Mouse (Mus musculus) mouse trophoblast stem cell (cell line): ENCODE data around the gene Gal3st1.
"Not testable (repeated sequence)": the region's sequence is repeated elsewhere in the genome, so short reads cannot be mapped to it uniquely, and the experiment has no call there.

Experiments used
- in situ Hi-C, 2 experiments: fragments of 300-500 bp; cut with MseI, MboI; formaldehyde crosslinking; loops; 2 replicates in 1 of 2; 3 replicates in 1 of 2; pipeline ENCODE4 v1.15.1; 2025

The Gal3st1 gene

GRCm38 (mm10) chr11:3982275-3983209 is 894 bp upstream of the Gal3st1 start:
- in situ Hi-C loops, result no loop called here

- in situ Hi-C loops, result no loop called here
Observed at GRCm38 (mm10) chr11:3983863-3984745, 668 bp downstream of the Gal3st1 start.

DNA sequence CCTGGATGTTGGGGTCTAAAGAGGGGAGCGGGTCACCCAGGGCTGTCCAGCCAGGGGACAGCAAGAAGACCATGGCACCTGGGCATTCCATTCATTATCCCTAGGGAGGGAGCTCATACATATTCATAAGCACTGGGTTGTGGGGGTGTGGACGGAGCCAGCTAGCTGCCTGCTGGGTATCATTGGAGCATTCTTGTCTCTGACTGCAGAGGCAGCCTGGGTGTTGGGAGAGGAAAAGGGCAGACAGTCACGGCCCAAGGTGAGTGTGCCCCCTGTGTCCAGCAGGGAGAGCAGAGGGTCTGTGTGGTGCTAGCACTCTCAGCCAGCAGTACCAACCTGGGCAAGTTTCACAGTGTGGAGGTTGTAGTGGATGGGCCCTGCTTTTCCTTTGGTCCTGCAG is 6.3 kb downstream of the Gal3st1 start:
- in situ Hi-C loops, result no loop called here

DNA sequence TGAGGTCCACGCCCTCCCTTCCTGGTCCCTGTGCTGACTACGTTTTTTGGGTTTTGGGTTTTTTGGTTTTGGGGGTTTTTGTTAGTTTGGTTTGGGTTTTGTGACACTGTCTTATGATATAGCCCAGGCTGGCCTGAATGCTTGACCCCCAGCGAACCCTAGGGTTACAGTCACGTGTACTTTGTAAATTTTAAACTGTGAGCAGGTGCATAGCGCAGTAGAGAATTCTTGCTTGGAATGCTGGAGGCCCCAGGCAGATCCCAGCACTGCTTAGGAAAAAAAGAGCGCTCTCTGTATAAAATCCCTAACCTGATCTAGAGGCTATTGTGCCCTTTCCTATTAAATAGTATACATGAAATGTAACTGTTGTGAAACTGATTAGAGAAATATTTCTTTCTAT is 9.7 kb downstream of the Gal3st1 start:
- in situ Hi-C loops, result no loop called here

- in situ Hi-C loops, result no loop called here
Observed at GRCm38 (mm10) chr11:3993914-3994313, 10.5 kb downstream of the Gal3st1 start.

GRCm38 (mm10) chr11:3995511-3995910 is 12.1 kb downstream of the Gal3st1 start:
- in situ Hi-C loops, result no loop called here

- in situ Hi-C loops, result no loop called here
Observed at GRCm38 (mm10) chr11:3996840-3997239, 13.4 kb downstream of the Gal3st1 start.

- in situ Hi-C loops, result no loop called here
Observed at GRCm38 (mm10) chr11:3997978-3998720, 14.7 kb downstream of the Gal3st1 start.

DNA sequence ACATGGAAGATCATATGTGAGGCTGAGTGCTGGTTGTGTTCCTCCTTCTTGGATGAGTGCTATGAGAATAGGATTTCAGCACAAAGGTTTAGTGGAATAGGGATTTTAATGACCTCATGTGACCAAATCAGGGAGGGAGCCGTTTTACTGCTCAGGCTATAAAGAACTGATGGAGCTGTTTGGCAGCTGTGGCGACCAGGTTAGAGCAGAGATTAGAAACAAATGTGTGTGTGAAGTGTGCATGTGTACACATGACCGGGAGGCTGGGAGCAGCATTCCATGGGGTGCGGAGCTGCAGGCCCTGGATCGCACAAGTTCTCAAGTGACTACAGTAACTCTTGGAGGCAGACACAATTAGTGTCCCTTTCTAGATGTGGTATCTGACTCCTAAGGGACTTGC is 16.1 kb downstream of the Gal3st1 start:
- in situ Hi-C loops, result no loop called here

GRCm38 (mm10) chr11:4001603-4002002 is 18.2 kb downstream of the Gal3st1 start:
- in situ Hi-C loops, result no loop called here

DNA sequence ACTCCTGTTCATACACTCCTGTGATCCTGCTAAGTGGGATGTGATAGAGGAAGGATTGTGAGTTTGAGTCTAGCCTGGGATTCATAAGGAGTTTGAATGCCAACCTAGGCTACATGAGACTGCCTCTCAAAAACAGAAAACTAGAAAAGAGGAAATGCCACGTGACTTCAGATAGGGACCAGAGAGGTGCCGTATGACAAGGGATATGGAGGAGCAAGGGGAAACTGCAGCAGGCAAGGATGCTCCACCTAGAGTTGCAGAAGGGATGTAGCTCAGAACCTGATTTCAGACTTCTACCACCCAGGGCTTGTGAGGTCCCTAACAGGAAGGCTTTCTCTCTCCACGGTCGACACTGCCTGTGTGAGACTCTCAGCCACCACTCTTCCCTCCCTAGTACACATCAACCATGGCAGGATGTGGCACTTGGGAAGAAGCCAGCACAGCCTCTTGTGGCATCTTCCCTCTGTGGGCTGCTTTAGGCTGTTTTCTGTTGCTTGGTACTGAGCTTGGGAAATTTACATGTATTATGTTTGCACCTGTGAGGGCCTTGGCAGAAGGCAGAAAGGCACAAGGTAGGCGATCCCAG is 21.9 kb downstream of the Gal3st1 start:
- in situ Hi-C loops, result no loop called here

DNA sequence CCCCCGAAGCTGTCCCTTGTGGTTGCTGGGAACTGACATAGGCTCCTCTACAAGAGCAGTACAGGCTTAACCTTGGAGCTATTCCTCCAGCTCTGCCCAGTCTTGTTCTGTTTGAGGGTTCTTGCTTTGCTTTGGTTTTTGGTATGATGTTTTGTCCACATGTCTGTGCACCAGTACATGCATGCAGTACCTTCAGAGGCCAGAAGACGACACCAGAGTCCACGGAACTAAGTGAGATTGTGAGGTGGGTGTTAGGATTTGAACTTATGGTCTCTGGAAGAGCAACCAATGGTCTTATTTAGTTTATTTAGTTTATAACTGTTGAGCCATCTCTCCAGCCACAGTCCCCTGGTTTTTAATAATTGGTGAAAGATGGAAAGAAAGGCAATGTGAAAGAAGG is 23.0 kb downstream of the Gal3st1 start:
- in situ Hi-C loops, result no loop called here

- in situ Hi-C loops, result loop anchor here (5.0 kb wide), 1 partner anchor 65 kb away; no protein-coding TSS in a partner anchor
Observed at GRCm38 (mm10) chr11:4012616-4013015, 29.2 kb downstream of the Gal3st1 start.

DNA sequence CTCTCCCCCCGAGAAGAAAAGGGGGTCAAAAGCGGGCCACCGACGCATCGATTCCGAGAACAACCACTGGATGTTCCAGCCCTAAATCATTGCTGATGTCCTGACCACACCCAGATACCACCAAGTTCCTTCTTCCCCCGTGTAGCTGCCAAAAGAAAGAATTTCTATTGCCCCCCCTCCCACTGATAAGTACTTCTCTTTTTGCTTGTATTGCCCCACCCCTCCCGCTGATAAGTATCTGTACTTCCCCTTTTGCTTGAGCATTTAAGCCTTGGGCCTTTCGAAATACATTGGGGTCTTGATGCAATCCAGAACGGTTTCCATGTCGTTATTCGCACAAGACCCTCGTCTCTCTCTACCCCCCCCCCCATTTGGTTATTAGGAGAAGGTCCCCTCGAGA is 32.4 kb downstream of the Gal3st1 start:
- in situ Hi-C loops, result not testable (repeated sequence)

GRCm38 (mm10) chr11:4022111-4022510 is 38.7 kb downstream of the Gal3st1 start:
- in situ Hi-C loops, result not testable (repeated sequence)

GRCm38 (mm10) chr11:4023321-4023720 is 39.9 kb downstream of the Gal3st1 start:
- in situ Hi-C loops, result no loop called here

DNA sequence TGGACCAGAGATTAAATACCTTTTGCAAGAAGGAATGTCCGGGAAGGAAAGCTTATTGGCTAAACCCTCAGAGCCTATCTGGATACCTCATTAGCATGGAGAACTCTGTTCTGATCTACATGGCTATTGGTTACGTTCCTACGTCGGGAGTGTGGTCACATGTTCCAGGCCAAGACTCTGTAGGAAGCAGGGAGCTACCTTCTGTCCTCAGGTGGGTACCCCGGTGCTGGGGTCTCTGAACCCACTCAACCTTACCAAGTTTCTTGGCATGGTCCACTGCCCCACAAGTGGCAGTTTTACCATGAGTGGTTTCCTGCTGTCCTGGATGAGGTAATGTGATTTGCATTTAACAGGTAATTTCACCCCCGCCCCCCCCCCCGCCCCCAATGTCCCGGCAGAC is 43.6 kb downstream of the Gal3st1 start:
- in situ Hi-C loops, result no loop called here

GRCm38 (mm10) chr11:4027561-4028334 is 44.3 kb downstream of the Gal3st1 start:
- in situ Hi-C loops, result no loop called here

GRCm38 (mm10) chr11:4029343-4029742 is 45.9 kb downstream of the Gal3st1 start:
- in situ Hi-C loops, result no loop called here

- in situ Hi-C loops, result no loop called here
Observed at GRCm38 (mm10) chr11:4031126-4031941, 47.9 kb downstream of the Gal3st1 start, which contains the start of gene Sec14l4. TSS of gene Sec14l4 (plus strand) at chr11:4031462.
